Mouse (Mus musculus) erythroblast, embryonic 14.5 days (primary cell): ENCODE data around the gene Ppp2r5a. TPM values are rescaled to one million over a fixed set of nuclear protein-coding genes. Genes with fewer than 3 reads are reported as not detected.

Experiments used
- H3K27me3 ChIP-seq: 2 replicates; pipeline ENCODE4 v1.6.1; 2012; ENCODE audit warnings: inconsistent platforms; ENCODE audit not compliant: control insufficient read depth
- H3K36me3 ChIP-seq: 2 replicates; pipeline ENCODE4 v1.6.1; 2012; ENCODE audit warnings: mild to moderate bottlenecking, inconsistent platforms; ENCODE audit not compliant: control insufficient read depth
- H3K4me1 ChIP-seq: 2 replicates; pipeline ENCODE4 v1.6.1; 2012; ENCODE audit warnings: inconsistent platforms; ENCODE audit not compliant: control insufficient read depth
- H3K4me3 ChIP-seq: replicated peaks from 2 replicates; pipeline ENCODE3; 2012; ENCODE audit warnings: moderate library complexity, mild to moderate bottlenecking, inconsistent platforms
- H3K9me3 ChIP-seq: 2 replicates; pipeline ENCODE4 v1.6.1; 2012; ENCODE audit warnings: low read length, inconsistent platforms, mixed read lengths; ENCODE audit not compliant: control insufficient read depth
- GATA1 ChIP-seq: IDR thresholded peaks from 2 replicates; pipeline ENCODE4 v1.6.1; 2012; ENCODE audit warnings: low read length, inconsistent platforms, mixed read lengths
- TAL1 ChIP-seq: IDR thresholded peaks from 3 replicates; pipeline ENCODE4 v1.6.1; 2012; ENCODE audit warnings: low read length, inconsistent platforms, mixed read lengths
- polyA plus RNA-seq: library from polyadenylated mRNA; stranded (reverse); fragments of >175 nt; gene quantifications from 2 replicates; pipeline ENCODE4 v1.2.3, GENCODE M21; 2012

Ppp2r5a gene
- polyA plus RNA-seq, 1 experiment, result 5.9 TPM

GRCm38 (mm10) chr1:191375644-191375998 is 27.5 kb downstream of the Ppp2r5a start:
- no peaks in the 10 kb centered on the region for H3K27me3 ChIP-seq
- TF ChIP-seq TAL1 (no peak), GATA1 (no peak; the same call in 1 of the 2 replicates)
- no peaks in the 10 kb centered on the region for H3K9me3 ChIP-seq
- H3K4me3 ChIP-seq, result peak overlapping the region; percentile 37
- peaks cover 42% of the 10 kb centered on the region for H3K4me1 ChIP-seq
- peaks cover 15% of the 10 kb centered on the region for H3K36me3 ChIP-seq

DNA sequence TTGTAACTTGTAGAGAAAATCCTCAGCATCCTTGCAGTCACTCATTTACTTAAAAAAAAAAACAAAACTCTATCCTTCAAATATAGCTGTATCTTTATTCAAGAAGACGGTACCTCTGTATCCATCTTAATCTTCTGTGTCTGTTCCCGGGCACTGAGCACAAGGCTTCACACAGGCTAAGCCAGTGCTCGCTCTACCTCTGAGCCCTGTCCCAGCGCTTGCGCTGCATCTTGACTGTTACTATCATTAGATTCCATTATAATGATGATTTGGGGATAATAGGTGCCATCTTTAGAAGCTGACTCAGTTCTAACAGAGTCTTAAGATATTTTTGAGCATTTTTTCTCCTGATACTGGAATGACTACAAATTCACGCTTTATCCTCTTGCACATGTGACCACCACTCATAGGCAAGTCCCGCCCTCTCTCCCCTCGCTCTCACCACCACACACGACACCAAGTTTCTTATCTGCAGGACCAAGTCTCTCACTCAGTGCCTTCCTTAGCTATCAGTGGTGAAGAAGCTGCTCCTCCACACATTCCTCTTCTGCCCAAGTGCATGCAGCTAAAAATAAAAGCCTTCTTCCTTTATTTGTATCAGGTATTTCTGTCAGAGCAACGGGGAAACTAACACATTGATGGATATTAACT is 28.0 kb downstream of the Ppp2r5a start:
- TF ChIP-seq GATA1, result peak; percentile 6; the same call in 1 of the 2 replicates
- TF ChIP-seq TAL1, result no peak
- H3K9me3 ChIP-seq, result no peaks in the 10 kb centered on the region; the same call in 1 of the 2 replicates
- H3K4me3 ChIP-seq, result peak overlapping the region; percentile 26
- no peaks in the 10 kb centered on the region for H3K27me3 ChIP-seq
- peaks cover 42% of the 10 kb centered on the region for H3K4me1 ChIP-seq
- peaks cover 20% of the 10 kb centered on the region for H3K36me3 ChIP-seq

GRCm38 (mm10) chr1:191369140-191369539 is 33.9 kb downstream of the Ppp2r5a start:
- Histone ChIP-seq H3K9me3 (peaks cover 3% of the 10 kb centered on the region), H3K36me3 (peaks cover 71% of the 10 kb centered on the region), H3K4me3 (no peak overlapping the region), H3K27me3 (no peaks in the 10 kb centered on the region), H3K4me1 (peaks cover 5% of the 10 kb centered on the region)
- no peak for TF ChIP-seq TAL1
- no peak for TF ChIP-seq GATA1

DNA sequence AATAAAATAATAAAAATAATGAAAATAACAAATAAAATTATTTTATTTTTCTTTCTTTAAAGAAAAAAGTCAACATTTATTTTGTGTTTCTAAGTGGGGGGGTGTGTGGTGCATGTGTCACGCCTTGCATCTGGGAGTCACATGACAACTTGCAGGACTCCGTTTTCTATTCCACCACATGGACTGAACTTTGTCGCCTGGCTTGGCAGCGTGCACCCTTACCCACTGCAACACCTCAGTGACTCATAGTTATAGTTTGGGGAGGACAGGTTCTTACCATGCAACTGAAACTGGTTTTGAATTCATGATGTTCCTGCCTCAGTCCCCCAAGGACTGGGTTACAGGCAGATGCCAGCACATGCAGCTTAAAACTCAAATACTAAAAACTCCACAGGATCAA is 34.9 kb downstream of the Ppp2r5a start:
- H3K36me3 ChIP-seq, result peaks cover 77% of the 10 kb centered on the region

DNA sequence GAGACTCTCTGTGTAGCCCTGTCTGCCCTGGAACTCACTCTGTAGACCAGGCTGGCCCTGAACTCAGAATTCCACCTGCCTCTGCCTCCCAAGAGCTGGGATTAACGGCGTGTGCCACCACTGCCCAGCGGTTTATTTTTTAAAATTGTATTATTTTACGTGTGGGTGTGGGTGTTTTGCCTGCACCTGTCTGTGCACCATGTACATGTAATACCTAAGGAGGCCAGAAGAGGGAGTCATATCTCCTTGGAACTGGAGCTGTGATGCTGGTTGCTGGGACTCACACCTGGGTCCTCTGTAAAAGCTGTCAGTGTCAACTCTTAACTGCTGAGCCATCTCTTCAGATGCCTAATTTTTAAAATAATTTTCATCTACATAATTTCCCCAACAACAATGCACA is 38.6 kb downstream of the Ppp2r5a start:
- TF ChIP-seq TAL1 (no peak), GATA1 (no peak)
- no peak overlapping the region for H3K4me3 ChIP-seq
- no peaks in the 10 kb centered on the region; the same call in 1 of the 2 replicates for H3K9me3 ChIP-seq
- no peaks in the 10 kb centered on the region; the same call in none of the 2 replicates for H3K4me1 ChIP-seq
- H3K27me3 ChIP-seq, result no peaks in the 10 kb centered on the region
- H3K36me3 ChIP-seq, result peaks cover 84% of the 10 kb centered on the region

More for the DNA sequence above, 34.9 kb downstream of the Ppp2r5a start:
- Histone ChIP-seq H3K4me1 (peaks cover 1% of the 10 kb centered on the region), H3K4me3 (no peak overlapping the region), H3K9me3 (peaks cover 3% of the 10 kb centered on the region), H3K27me3 (no peaks in the 10 kb centered on the region)
- no peak for TF ChIP-seq TAL1
- TF ChIP-seq GATA1, result no peak

- H3K4me1 ChIP-seq, result no peaks in the 10 kb centered on the region; the same call in none of the 2 replicates
- no peaks in the 10 kb centered on the region for H3K27me3 ChIP-seq
- H3K9me3 ChIP-seq, result no peaks in the 10 kb centered on the region
- H3K4me3 ChIP-seq, result no peak overlapping the region
- H3K36me3 ChIP-seq, result peaks cover 84% of the 10 kb centered on the region
- TF ChIP-seq GATA1, result no peak
- no peak for TF ChIP-seq TAL1
Measured at GRCm38 (mm10) chr1:191362412-191362811, 40.7 kb downstream of the Ppp2r5a start.

DNA sequence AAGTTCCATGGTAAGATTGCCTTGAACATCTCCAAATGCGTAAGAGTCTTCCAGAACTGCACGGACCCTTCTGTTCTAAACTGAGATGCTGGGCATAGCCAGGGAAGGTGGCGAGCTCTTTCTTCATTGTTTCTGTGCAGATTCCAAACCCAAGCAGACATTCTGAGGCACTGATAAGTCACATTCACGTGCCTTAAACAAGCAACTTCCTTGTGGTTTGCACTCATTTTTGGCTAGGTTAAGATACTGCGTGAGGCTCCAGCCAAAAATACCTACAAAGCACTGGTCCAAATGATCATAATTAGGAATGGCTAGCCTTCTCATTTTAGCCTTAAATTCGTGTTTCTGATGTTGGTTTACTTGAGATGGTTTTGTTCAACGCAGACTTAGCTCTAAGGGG is 43.6 kb downstream of the Ppp2r5a start:
- TF ChIP-seq TAL1, result no peak
- TF ChIP-seq GATA1, result no peak
- H3K4me1 ChIP-seq, result no peaks in the 10 kb centered on the region; the same call in none of the 2 replicates
- no peak overlapping the region for H3K4me3 ChIP-seq
- H3K9me3 ChIP-seq, result no peaks in the 10 kb centered on the region
- no peaks in the 10 kb centered on the region for H3K27me3 ChIP-seq
- peaks cover 90% of the 10 kb centered on the region for H3K36me3 ChIP-seq

DNA sequence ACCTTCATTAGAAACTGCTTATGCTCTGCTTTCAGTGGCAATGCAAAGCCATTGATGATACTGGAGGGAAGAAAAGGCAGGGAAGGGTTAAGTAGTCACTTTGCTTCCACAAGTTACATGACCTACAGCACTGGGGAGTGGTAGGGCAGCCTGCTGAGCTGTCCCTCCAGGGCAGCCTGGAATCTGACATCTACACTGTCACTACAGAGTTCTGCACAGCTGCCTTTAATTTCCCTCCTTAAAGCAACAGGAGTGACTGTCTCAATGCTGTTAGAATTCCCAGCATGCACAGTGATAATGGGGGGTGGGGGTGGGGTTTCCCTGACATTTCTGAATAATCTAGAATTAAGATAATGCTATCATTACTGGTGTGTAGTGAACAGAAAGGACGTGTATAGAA is 46.1 kb downstream of the Ppp2r5a start:
- peaks cover 2% of the 10 kb centered on the region; the same call in 1 of the 2 replicates for H3K9me3 ChIP-seq
- H3K27me3 ChIP-seq, result no peaks in the 10 kb centered on the region
- H3K4me1 ChIP-seq, result peaks cover 4% of the 10 kb centered on the region
- H3K36me3 ChIP-seq, result peaks cover 95% of the 10 kb centered on the region
- no peak overlapping the region for H3K4me3 ChIP-seq
- no peak for TF ChIP-seq GATA1
- no peak for TF ChIP-seq TAL1

- no peak overlapping the region for H3K4me3 ChIP-seq
- peaks cover 98% of the 10 kb centered on the region for H3K36me3 ChIP-seq
- peaks cover 2% of the 10 kb centered on the region; the same call in 1 of the 2 replicates for H3K9me3 ChIP-seq
- H3K4me1 ChIP-seq, result peaks cover 11% of the 10 kb centered on the region
- TF ChIP-seq TAL1 (no peak), GATA1 (no peak)
- H3K27me3 ChIP-seq, result no peaks in the 10 kb centered on the region
Measured at GRCm38 (mm10) chr1:191353836-191354235, 49.2 kb downstream of the Ppp2r5a start.
